In genomic region chr10:127170837-127171272, GRCm38 (mm10) we compare ENCODE assay signal across 8 mouse cellular contexts. TPM values are rescaled to one million over a fixed set of nuclear protein-coding genes. Genes with fewer than 3 reads are reported as not detected.
DNase-seq lines count a peak whose midpoint lies in the region; ATAC-seq lines count a peak whose summit lies in the region.
"Had no signal": no experiment of that assay in that cellular context is flagged by ENCODE, and none has a peak within 500 bp of the region (broad histone marks: within the 10 kb centered on the region; RNA-seq: fewer than 3 reads in every experiment).

No protein-coding gene starts in this region.

- under 1% methylated on average over 29 of the region's 29 CpGs for WGBS in forebrain, embryonic 10.5 days
- WGBS in midbrain, embryonic 10.5 days: under 1% methylated on average over 29 of the region's 29 CpGs

- peaks cover 86% of the 10 kb centered on the region for H3K27me3 ChIP-seq in forebrain, embryonic 10.5 days (ENCODE audit: poor library complexity, severe bottlenecking)
- H3K27me3 ChIP-seq in midbrain, embryonic 10.5 days (ENCODE audit: low read depth, poor library complexity, severe bottlenecking): peaks cover 79% of the 10 kb centered on the region

- no peaks in the 10 kb centered on the region for H3K36me3 ChIP-seq in forebrain, embryonic 10.5 days (replicated peaks)
- no peaks in the 10 kb centered on the region for H3K36me3 ChIP-seq in midbrain, embryonic 10.5 days

- H3K4me3 ChIP-seq in forebrain, embryonic 10.5 days: peak overlapping the region; percentile 52
- peak overlapping the region; percentile 55 for H3K4me3 ChIP-seq in midbrain, embryonic 10.5 days

- peaks cover 38% of the 10 kb centered on the region for H3K4me1 ChIP-seq in forebrain, embryonic 10.5 days
- H3K4me1 ChIP-seq in midbrain, embryonic 10.5 days: peaks cover 33% of the 10 kb centered on the region

- ATAC-seq in hematopoietic stem cell, adult 5-6 weeks (replicated peaks in 1 of 2; ENCODE audit: insufficient read depth in 1 of 2, low FRiP score in 2 of 2, low TSS enrichment in 1 of 2, low read depth in 1 of 2, poor library complexity in 2 of 2, severe bottlenecking in 2 of 2): peak; percentile 70 to 81

- no peaks in the 10 kb centered on the region for H3K9me3 ChIP-seq in forebrain, embryonic 10.5 days
- H3K9me3 ChIP-seq in midbrain, embryonic 10.5 days (replicated peaks): no peaks in the 10 kb centered on the region

- H3K27ac ChIP-seq in forebrain, embryonic 10.5 days: peak overlapping the region; percentile 76
- peak overlapping the region; percentile 72; the same call in 1 of the 2 replicates for H3K27ac ChIP-seq in midbrain, embryonic 10.5 days (replicated peaks)
- H3K27ac ChIP-seq: macrophage had no signal

- DNase-seq in ES-CJ7 (ENCODE audit: low read depth, low spot score): peak; percentile 89
- peak; percentile 88 for DNase-seq in adrenal gland, postnatal 14 days
- DNase-seq in forebrain, embryonic 10.5 days (ENCODE audit: extremely low spot score, low spot score): peak; percentile 84
- peak; percentile 57 to 74 for DNase-seq in layer of hippocampus, postnatal 36 days
- DNase-seq in midbrain, embryonic 10.5 days (ENCODE audit: low spot score): peak; percentile 84
- peak; percentile 73 to 85 for DNase-seq in spleen, adult 18-20 months

RNA-seq across cellular contexts. Expression of gene B4galnt1, which starts 5.8 kb away (rescaled TPM):
- 14.6 and 24.7 TPM in 2 replicates for total RNA-seq in adrenal gland, postnatal 14 days (2021)
- 4.0 and 5.0 TPM in 2 replicates for polyA plus RNA-seq in forebrain, embryonic 10.5 days (2016; fragmentation: Nextera tagmentation; extraction: Ambion mirVana)
- total RNA-seq in hematopoietic stem cell, adult 5-6 weeks (2017): 43.3 and 48.6 TPM in 2 replicates
- 100 to 1,000 TPM; 115 to 123 TPM for total RNA-seq in layer of hippocampus, postnatal 36 days (2021)
- polyA plus RNA-seq in midbrain, embryonic 10.5 days (2016; fragmentation: Nextera tagmentation; extraction: Ambion mirVana): 4.9 and 6.1 TPM in 2 replicates

RNA-seq across cellular contexts. Expression of gene Slc26a10, which starts 9.6 kb away (rescaled TPM):
- 10.4 and 10.8 TPM in 2 replicates for total RNA-seq in adrenal gland, postnatal 14 days (2021)
- polyA plus RNA-seq in forebrain, embryonic 10.5 days (2016; fragmentation: Nextera tagmentation; extraction: Ambion mirVana): 1.9 and 2.0 TPM in 2 replicates
- 0.30 and 0.50 TPM in 2 replicates for total RNA-seq in hematopoietic stem cell, adult 5-6 weeks (2017)
- 10 to 100 TPM; 15.6 to 27.2 TPM for total RNA-seq in layer of hippocampus, postnatal 36 days (2021)
- polyA plus RNA-seq in midbrain, embryonic 10.5 days (2016; fragmentation: Nextera tagmentation; extraction: Ambion mirVana): 0.87 and 1.4 TPM in 2 replicates

RNA-seq across cellular contexts. Expression of gene Arhgef25, which starts 19.0 kb away (rescaled TPM):
- total RNA-seq in adrenal gland, postnatal 14 days (2021): 22.3 and 28.5 TPM in 2 replicates
- polyA plus RNA-seq in forebrain, embryonic 10.5 days (2016; fragmentation: Nextera tagmentation; extraction: Ambion mirVana): 23.7 and 25.7 TPM in 2 replicates
- 8.7 and 18.4 TPM in 2 replicates for total RNA-seq in hematopoietic stem cell, adult 5-6 weeks (2017)
- total RNA-seq in layer of hippocampus, postnatal 36 days (2021): 100 to 1,000 TPM; 359 to 363 TPM
- polyA plus RNA-seq in midbrain, embryonic 10.5 days (2016; fragmentation: Nextera tagmentation; extraction: Ambion mirVana): 24.8 and 28.7 TPM in 2 replicates
- polyA plus RNA-seq: macrophage had no signal

RNA-seq across cellular contexts. Expression of gene Dtx3, which starts 24.7 kb away (rescaled TPM):
- total RNA-seq in adrenal gland, postnatal 14 days (2021): 60.7 and 66.5 TPM in 2 replicates
- 106 and 108 TPM in 2 replicates for polyA plus RNA-seq in forebrain, embryonic 10.5 days (2016; fragmentation: Nextera tagmentation; extraction: Ambion mirVana)
- total RNA-seq in hematopoietic stem cell, adult 5-6 weeks (2017): 56.2 and 56.8 TPM in 2 replicates
- 100 to 1,000 TPM; 238 TPM for total RNA-seq in layer of hippocampus, postnatal 36 days (2021)
- 119 and 142 TPM in 2 replicates for polyA plus RNA-seq in midbrain, embryonic 10.5 days (2016; fragmentation: Nextera tagmentation; extraction: Ambion mirVana)

RNA-seq across cellular contexts. Expression of gene Pip4k2c, which starts 40.5 kb away (rescaled TPM):
- total RNA-seq in adrenal gland, postnatal 14 days (2021): 28.5 and 29.2 TPM in 2 replicates
- 21.3 and 21.4 TPM in 2 replicates for polyA plus RNA-seq in forebrain, embryonic 10.5 days (2016; fragmentation: Nextera tagmentation; extraction: Ambion mirVana)
- total RNA-seq in hematopoietic stem cell, adult 5-6 weeks (2017): 14.8 and 19.7 TPM in 2 replicates
- total RNA-seq in layer of hippocampus, postnatal 36 days (2021): 10 to 100 TPM; 91.1 to 95.7 TPM
- 16.5 and 18.1 TPM in 2 replicates for polyA plus RNA-seq in midbrain, embryonic 10.5 days (2016; fragmentation: Nextera tagmentation; extraction: Ambion mirVana)

Comparison
In these comparisons a context has a peak if more than half of its experiments do, and no peak if none do; other contexts are left out.
1. Peak in every context shown above with its lines: DNase-seq, ATAC-seq, H3K4me3 ChIP-seq and H3K27ac ChIP-seq.
2. RNA of gene Arhgef25, which starts 19.0 kb away (total RNA-seq): 359 to 363 TPM in layer of hippocampus, postnatal 36 days; 22.3 to 28.5 TPM in adrenal gland, postnatal 14 days and 8.7 to 18.4 TPM in hematopoietic stem cell, adult 5-6 weeks; every median in the first group is over 10 times any median in the second.